Mouse (Mus musculus) lung, postnatal 0 days (tissue): ENCODE results near the gene Tas2r131. TPM values are rescaled to one million over a fixed set of nuclear protein-coding genes. Genes with fewer than 3 reads are reported as not detected.
"Not testable (repeated sequence)": the region's sequence is repeated elsewhere in the genome, so short reads cannot be mapped to it uniquely, and the experiment has no call there.

ENCODE experiments used
- ATAC-seq: fragments of 200-750 bp; cut with Nextera tagmentation; 2 replicates; pipeline ENCODE4 v1.8.0; 2017; ENCODE audit warnings: moderate library complexity
- DNase-seq: peaks from one replicate; pipeline ENCODE4 v3.0.0-alpha.2; 2016; ENCODE audit warnings: low spot score
- H3K27ac ChIP-seq: fragments of 300-500 bp; sonication (generic); 2 replicates; pipeline ENCODE4 v1.5.1; 2014; ENCODE audit warnings: antibody characterized with exemption, mild to moderate bottlenecking, low read length, mixed read lengths
- H3K27me3 ChIP-seq: fragments of 300-500 bp; sonication (generic); replicated peaks from 2 replicates; pipeline ENCODE4 v1.6.1; 2014; ENCODE audit warnings: low read length, mixed read lengths; ENCODE audit not compliant: insufficient read depth
- H3K36me3 ChIP-seq: fragments of 300-500 bp; sonication (generic); 2 replicates; pipeline ENCODE4 v1.6.1; 2014; ENCODE audit warnings: low read length, mixed read lengths; ENCODE audit not compliant: insufficient read depth
- H3K4me1 ChIP-seq: fragments of 300-500 bp; sonication (generic); 2 replicates; pipeline ENCODE4 v1.6.1; 2014; ENCODE audit warnings: antibody characterized with exemption, low read depth, low read length, mixed read lengths; ENCODE audit not compliant: insufficient read depth
- H3K4me2 ChIP-seq: fragments of 300-500 bp; sonication (generic); replicated peaks from 2 replicates; pipeline ENCODE4 v1.6.1; 2014; ENCODE audit warnings: low read depth, mild to moderate bottlenecking, low read length, moderate library complexity, mixed read lengths
- H3K4me3 ChIP-seq: fragments of 300-500 bp; sonication (generic); 2 replicates; pipeline ENCODE4 v1.5.1; 2014; ENCODE audit warnings: low read depth, low read length
- H3K9ac ChIP-seq: fragments of 300-500 bp; sonication (generic); replicated peaks from 2 replicates; pipeline ENCODE4 v1.6.1; 2014; ENCODE audit warnings: low read depth, mild to moderate bottlenecking
- H3K9me3 ChIP-seq: fragments of 300-500 bp; sonication (generic); 2 replicates; pipeline ENCODE4 v1.6.1; 2016; ENCODE audit warnings: low read length, mixed read lengths
- CTCF ChIP-seq: IDR thresholded peaks from 2 replicates; pipeline ENCODE4 v1.5.1; 2016; ENCODE audit warnings: antibody characterized with exemption, mild to moderate bottlenecking
- EP300 ChIP-seq: IDR thresholded peaks from 2 replicates; pipeline ENCODE4 v1.6.1; 2016; ENCODE audit warnings: antibody characterized with exemption, mild to moderate bottlenecking, control low read depth
- WGBS: fragments of 180-500 bp; shearing (Covaris S2); extraction: QIAGEN DNeasy Blood & Tissue Kit; methylation state at CpG from one replicate; pipeline ENCODE4 v1.1.7; 2014; 5-methylcytosine and 5-hydroxymethylcytosine counted together
- polyA plus RNA-seq: library from polyadenylated mRNA; unstranded; fragments of >200 nt; fragmentation: Nextera tagmentation; extraction: Ambion mirVana; gene quantifications from 2 replicates; pipeline ENCODE4 v1.2.1, GENCODE M21; 2015

Tas2r131 gene
- not detected in 2 replicates for polyA plus RNA-seq

DNA sequence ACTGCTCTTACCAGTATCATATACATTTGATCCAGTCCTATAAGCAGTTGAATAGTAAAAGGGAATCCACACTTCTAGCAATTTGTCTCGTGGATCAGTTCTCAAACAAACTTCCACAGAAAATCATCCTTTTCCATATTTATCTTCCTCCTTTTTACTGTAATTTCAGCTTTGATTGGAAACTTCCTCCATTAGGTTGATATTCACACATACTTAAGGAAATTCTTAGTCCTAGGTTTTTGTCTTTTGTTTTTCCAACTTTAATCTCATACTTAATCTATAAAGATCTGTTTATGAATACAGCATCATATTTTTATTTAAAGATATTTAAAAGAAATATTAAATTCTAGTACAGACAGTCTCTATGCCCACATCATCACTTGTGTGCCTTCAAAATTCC, at the start of gene Tas2r131:
TSS of gene Tas2r131 (minus strand) at position 101 of the 400 bp plus-strand sequence.
- no peaks in the 10 kb centered on the region for H3K4me1 ChIP-seq
- WGBS = 40% methylated on average over 1 of the region's 1 CpGs
- H3K27me3 ChIP-seq = no peaks in the 10 kb centered on the region
- H3K4me2 ChIP-seq = no peak within 1 kb of the TSS
- ATAC-seq (no peak), DNase-seq (no peak)
- H3K27ac ChIP-seq = no peak within 1 kb of the TSS
- no peaks in the 10 kb centered on the region for H3K36me3 ChIP-seq
- H3K9me3 ChIP-seq = no peaks in the 10 kb centered on the region
- TF ChIP-seq CTCF (no peak), EP300 (no peak)
- H3K9ac ChIP-seq = no peak within 1 kb of the TSS
- H3K4me3 ChIP-seq = no peak within 1 kb of the TSS

- Histone ChIP-seq H3K9me3 (no peaks in the 10 kb centered on the region), H3K4me1 (no peaks in the 10 kb centered on the region), H3K27ac (no peak within 1 kb of the TSS), H3K36me3 (no peaks in the 10 kb centered on the region), H3K27me3 (no peaks in the 10 kb centered on the region), H3K9ac (no peak within 1 kb of the TSS), H3K4me2 (no peak within 1 kb of the TSS), H3K4me3 (no peak within 1 kb of the TSS)
- 60% methylated on average over 2 of the region's 2 CpGs for WGBS
- ATAC-seq = no peak
- DNase-seq = no peak
- TF ChIP-seq EP300 (no peak), CTCF (no peak)
Measured at GRCm38 (mm10) chr6:132980865-132981264, 23.1 kb upstream of the Tas2r131 start, which contains the start of gene Tas2r109. TSS of gene Tas2r109 (minus strand) at chr6:132980965.

- Histone ChIP-seq H3K9ac (no peak within 1 kb of the TSS), H3K4me1 (no peaks in the 10 kb centered on the region), H3K4me2 (no peak within 1 kb of the TSS), H3K9me3 (no peaks in the 10 kb centered on the region), H3K36me3 (no peaks in the 10 kb centered on the region), H3K27ac (no peak within 1 kb of the TSS), H3K27me3 (no peaks in the 10 kb centered on the region), H3K4me3 (no peak within 1 kb of the TSS)
- DNase-seq = no peak
- ATAC-seq = no peak
- TF ChIP-seq CTCF (no peak), EP300 (no peak)
- 58% methylated on average over 2 of the region's 2 CpGs for WGBS
Measured at GRCm38 (mm10) chr6:132950802-132951201, 6.9 kb downstream of the Tas2r131 start, which contains the start of gene Tas2r129. TSS of gene Tas2r129 (plus strand) at chr6:132951102.

DNA sequence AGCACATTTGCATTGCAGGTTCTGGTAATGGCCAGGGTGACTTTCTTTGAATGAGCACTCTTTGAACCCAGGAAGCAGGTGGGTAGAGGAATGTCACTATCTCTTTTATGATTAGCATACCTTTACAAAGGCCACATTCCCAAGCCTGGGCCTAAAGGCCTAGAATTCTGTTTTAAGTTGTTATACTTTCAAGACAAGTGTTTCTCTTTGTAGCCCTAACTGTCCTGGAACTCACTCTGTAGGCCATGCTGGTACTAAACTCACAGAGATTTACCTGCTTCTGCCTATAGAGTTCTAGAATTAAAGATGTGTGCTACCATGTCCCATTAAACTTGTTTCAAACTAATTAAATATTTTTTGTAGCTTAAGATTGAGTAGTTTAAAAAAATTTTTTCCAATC, 16.3 kb downstream of the Tas2r131 start:
- H3K4me1 ChIP-seq, H3K27me3 ChIP-seq, DNase-seq, H3K27ac ChIP-seq, H3K4me3 ChIP-seq, ATAC-seq, H3K4me2 ChIP-seq, H3K9ac ChIP-seq, H3K9me3 ChIP-seq, H3K36me3 ChIP-seq: not testable (repeated sequence)

GRCm38 (mm10) chr6:132909351-132909750, 48.4 kb downstream of the Tas2r131 start, which contains the start of gene Tas2r125:
TSS of gene Tas2r125 (plus strand) at chr6:132909651.
- WGBS = 78% methylated on average over 3 of the region's 3 CpGs
- no peaks in the 10 kb centered on the region for H3K9me3 ChIP-seq
- no peaks in the 10 kb centered on the region for H3K27me3 ChIP-seq
- H3K36me3 ChIP-seq = no peaks in the 10 kb centered on the region
- H3K4me1 ChIP-seq = no peaks in the 10 kb centered on the region
- no peak within 1 kb of the TSS for H3K4me2 ChIP-seq
- no peak within 1 kb of the TSS for H3K27ac ChIP-seq
- TF ChIP-seq CTCF = no peak
- DNase-seq (no peak), ATAC-seq (no peak)
- no peak within 1 kb of the TSS for H3K4me3 ChIP-seq
- H3K9ac ChIP-seq = no peak within 1 kb of the TSS

Other genes starting within 250 kb of the Tas2r131 start
- not detected in 2 replicates for gene Tas2r122, start 246.0 kb downstream of the Tas2r131 start, polyA plus RNA-seq
- gene Tas2r115, start 219.9 kb downstream of the Tas2r131 start, polyA plus RNA-seq = not detected in 2 replicates
- gene Tas2r124, start 203.2 kb downstream of the Tas2r131 start, polyA plus RNA-seq = not detected in 2 replicates
- gene Tas2r102, start 195.8 kb downstream of the Tas2r131 start, polyA plus RNA-seq = not detected in 2 replicates
- not detected in 2 replicates for gene Tas2r136, start 179.8 kb downstream of the Tas2r131 start, polyA plus RNA-seq
- not detected in 2 replicates for gene Tas2r117, start 155.1 kb downstream of the Tas2r131 start, polyA plus RNA-seq
- not detected in 2 replicates for gene Tas2r123, start 110.8 kb downstream of the Tas2r131 start, polyA plus RNA-seq
- not detected in 2 replicates for gene Tas2r116, start 102.5 kb downstream of the Tas2r131 start, polyA plus RNA-seq
- not detected in 2 replicates for gene Tas2r110, start 89.9 kb downstream of the Tas2r131 start, polyA plus RNA-seq
- not detected in 2 replicates for gene Tas2r113, start 64.9 kb downstream of the Tas2r131 start, polyA plus RNA-seq
- gene Tas2r125, start 48.3 kb downstream of the Tas2r131 start, polyA plus RNA-seq = not detected in 2 replicates
- gene Tas2r129, start 6.8 kb downstream of the Tas2r131 start, polyA plus RNA-seq = not detected in 2 replicates
- gene Tas2r109, start 23.0 kb upstream of the Tas2r131 start, polyA plus RNA-seq = not detected in 2 replicates
- gene Tas2r103, start 79.2 kb upstream of the Tas2r131 start, polyA plus RNA-seq = not detected in 2 replicates
- not detected in 2 replicates for gene Tas2r140, start 97.9 kb upstream of the Tas2r131 start, polyA plus RNA-seq
- 86.1 and 91.8 TPM in 2 replicates for gene Smim10l1, start 147.0 kb upstream of the Tas2r131 start, polyA plus RNA-seq